Mouse (Mus musculus): ENCODE data around the gene Gm42715. TPM values are rescaled to one million over a fixed set of nuclear protein-coding genes. Genes with fewer than 3 reads are reported as not detected.
A peak's percentile ranks its signal among the peaks of the same experiment; 100 is the strongest.
"Not testable (repeated sequence)": the region's sequence is repeated elsewhere in the genome, so short reads cannot be mapped to it uniquely, and the experiment has no call there.

Gm42715 gene
- polyA plus RNA-seq, 1 experiment = 25.1 TPM

DNA sequence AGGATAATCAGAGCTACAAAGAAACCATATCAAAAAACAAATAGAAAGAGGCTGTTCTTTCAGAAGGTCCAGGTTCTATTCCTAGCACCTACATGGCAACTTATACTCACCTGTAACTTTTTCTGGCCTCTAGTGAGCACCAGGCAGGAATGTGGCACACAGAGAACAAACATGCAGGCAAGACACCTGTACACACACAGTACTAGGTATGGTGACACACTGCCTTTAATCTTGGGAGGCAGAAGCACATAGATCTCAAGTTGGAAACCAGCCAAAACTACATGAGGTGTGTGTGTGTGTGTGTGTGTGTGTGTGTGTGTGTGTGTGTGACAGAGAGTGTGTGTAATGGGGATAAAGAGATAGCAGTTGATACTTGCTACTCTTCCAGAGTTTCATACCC, 24.7 kb upstream of the Gm42715 start:
- no peaks in the 10 kb centered on the region for H3K27me3 ChIP-seq (replicated peaks)
- TF ChIP-seq GATA1 (IDR thresholded peaks at IDR 0.05; ENCODE audit: borderline replicate concordance, low read length) = no peak
- no peak for TF ChIP-seq FLI1 (IDR thresholded peaks at IDR 0.05; ENCODE audit: low read length)
- H3K9me3 ChIP-seq = no peaks in the 10 kb centered on the region
- peaks cover 15% of the 10 kb centered on the region for H3K4me1 ChIP-seq
- peaks cover 76% of the 10 kb centered on the region for H3K36me3 ChIP-seq (replicated peaks; ENCODE audit: low read length)
- no peak overlapping the region for H3K4me3 ChIP-seq (replicated peaks)

DNA sequence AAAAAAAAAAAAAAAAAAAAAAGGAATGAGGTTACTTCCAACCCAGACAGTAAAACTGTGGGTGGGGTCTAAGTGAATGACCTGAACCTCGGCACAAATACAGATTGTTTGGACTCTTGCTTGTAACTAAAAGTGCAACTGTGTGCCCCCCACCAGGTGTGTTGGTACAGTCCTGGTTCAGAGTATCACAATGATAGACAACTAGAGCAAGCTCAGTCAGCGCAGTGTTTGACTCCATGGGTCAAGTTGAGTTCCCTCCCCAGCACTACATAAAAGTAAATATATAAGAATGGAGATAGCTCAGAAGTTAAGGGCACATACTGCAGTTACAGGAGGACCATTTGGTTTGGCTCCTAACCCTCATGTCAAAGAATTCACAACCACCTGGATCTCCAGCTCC, 22.0 kb upstream of the Gm42715 start:
- Histone ChIP-seq H3K27me3 (replicated peaks) (no peaks in the 10 kb centered on the region), H3K36me3 (replicated peaks; ENCODE audit: low read length) (peaks cover 68% of the 10 kb centered on the region), H3K9me3 (no peaks in the 10 kb centered on the region), H3K4me3 (replicated peaks) (no peak overlapping the region), H3K4me1 (peaks cover 8% of the 10 kb centered on the region)
- no peak for TF ChIP-seq FLI1 (IDR thresholded peaks at IDR 0.05; ENCODE audit: low read length)
- no peak for TF ChIP-seq GATA1 (IDR thresholded peaks at IDR 0.05; ENCODE audit: borderline replicate concordance, low read length)

DNA sequence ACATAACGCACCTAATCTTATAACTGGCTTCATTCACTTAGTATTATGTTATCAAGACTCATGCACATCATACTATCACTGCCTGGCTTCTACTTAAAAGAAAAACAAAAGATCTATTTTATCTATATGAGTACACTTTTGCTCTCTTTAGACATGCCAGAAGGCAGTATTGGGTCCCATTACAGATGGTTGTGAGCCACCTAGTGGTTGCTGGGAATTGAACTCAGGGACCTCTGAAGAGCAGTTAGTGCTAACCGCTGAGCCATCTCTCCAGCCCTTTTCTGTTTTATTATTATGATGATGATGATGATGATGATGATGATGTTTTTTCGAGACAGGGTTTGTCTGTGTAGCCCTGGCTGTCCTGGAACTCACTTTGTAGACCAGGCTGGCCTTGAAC, 21.0 kb upstream of the Gm42715 start:
- Histone ChIP-seq H3K27me3 (replicated peaks) (no peaks in the 10 kb centered on the region), H3K9me3 (no peaks in the 10 kb centered on the region), H3K4me3 (replicated peaks) (no peak overlapping the region), H3K36me3 (replicated peaks; ENCODE audit: low read length) (peaks cover 68% of the 10 kb centered on the region), H3K4me1 (peaks cover 8% of the 10 kb centered on the region)
- no peak for TF ChIP-seq GATA1 (IDR thresholded peaks at IDR 0.05; ENCODE audit: borderline replicate concordance, low read length)
- TF ChIP-seq FLI1 (IDR thresholded peaks at IDR 0.05; ENCODE audit: low read length) = no peak

DNA sequence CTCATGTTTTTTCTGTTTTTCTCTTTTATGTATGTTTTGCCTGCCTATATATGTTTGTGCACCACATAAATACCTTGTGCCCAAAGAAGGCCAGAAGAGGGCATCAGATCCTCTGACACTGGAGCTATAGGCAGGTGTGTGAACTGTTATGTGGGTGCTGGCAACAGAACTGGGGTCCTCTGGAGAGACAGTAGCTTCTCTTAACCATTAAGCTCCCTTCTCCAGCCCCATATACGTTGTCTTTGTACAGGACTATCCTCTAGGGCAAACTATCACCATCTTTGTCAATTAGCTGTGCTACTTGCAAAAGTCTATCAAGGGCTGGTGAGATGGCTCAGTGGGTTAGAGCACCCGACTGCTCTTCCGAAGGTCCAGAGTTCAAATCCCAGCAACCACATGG, 11.1 kb upstream of the Gm42715 start:
- TF ChIP-seq FLI1 (IDR thresholded peaks at IDR 0.05; ENCODE audit: low read length) (no peak), GATA1 (IDR thresholded peaks at IDR 0.05; ENCODE audit: borderline replicate concordance, low read length) (no peak)
- Histone ChIP-seq H3K4me1 (peaks cover 16% of the 10 kb centered on the region), H3K27me3 (replicated peaks) (no peaks in the 10 kb centered on the region), H3K9me3 (no peaks in the 10 kb centered on the region), H3K4me3 (replicated peaks) (no peak overlapping the region), H3K36me3 (replicated peaks; ENCODE audit: low read length) (peaks cover 7% of the 10 kb centered on the region)

DNA sequence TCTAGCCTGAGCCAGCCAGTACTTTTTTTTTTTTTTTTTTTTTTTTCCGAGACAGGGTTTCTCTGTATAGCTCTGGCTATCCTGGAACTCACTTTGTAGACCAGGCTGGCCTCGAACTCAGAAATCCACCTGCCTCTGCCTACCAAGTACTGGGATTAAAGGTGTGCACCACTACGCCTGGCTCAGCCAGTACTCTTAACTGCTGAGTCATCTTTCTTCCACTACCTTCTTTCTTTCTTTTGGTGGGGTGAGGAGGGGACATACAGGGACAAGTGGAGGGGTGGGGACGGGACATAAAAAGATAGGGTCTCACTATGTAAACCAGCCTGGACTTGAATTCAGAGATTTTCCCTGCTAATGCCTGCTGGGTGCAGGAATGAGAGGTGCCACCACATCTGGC, 9.6 kb upstream of the Gm42715 start:
- H3K36me3 ChIP-seq (replicated peaks; ENCODE audit: low read length) = peaks cover 13% of the 10 kb centered on the region
- not testable (repeated sequence) for H3K27me3 ChIP-seq (replicated peaks); H3K4me3 ChIP-seq (replicated peaks); H3K9me3 ChIP-seq
- H3K4me1 ChIP-seq = peaks cover 25% of the 10 kb centered on the region

DNA sequence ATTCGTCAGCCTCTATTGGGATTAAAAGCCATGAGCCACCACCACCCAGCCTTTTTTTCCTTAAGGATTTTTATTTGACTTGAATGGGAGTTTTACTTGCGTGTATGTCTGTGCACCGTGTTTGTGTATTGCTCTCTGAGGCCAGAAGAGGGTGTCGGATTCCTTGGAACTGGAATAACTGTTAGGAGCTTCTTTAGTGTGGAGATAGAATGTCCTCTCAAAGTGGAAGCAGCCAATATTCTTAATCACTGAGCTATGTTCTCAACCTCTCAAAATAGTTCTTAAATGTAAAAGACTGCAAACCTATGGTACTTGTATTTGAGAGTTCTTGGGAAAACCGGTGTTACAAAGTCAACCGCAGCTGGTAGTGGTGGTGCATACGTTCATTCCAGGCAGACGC, 8.1 kb upstream of the Gm42715 start:
- Histone ChIP-seq H3K4me1 (peaks cover 26% of the 10 kb centered on the region), H3K36me3 (replicated peaks; ENCODE audit: low read length) (peaks cover 27% of the 10 kb centered on the region), H3K9me3 (no peaks in the 10 kb centered on the region), H3K27me3 (replicated peaks) (no peaks in the 10 kb centered on the region), H3K4me3 (replicated peaks) (peak overlapping the region; percentile 98)
- TF ChIP-seq FLI1 (IDR thresholded peaks at IDR 0.05; ENCODE audit: low read length) (no peak), GATA1 (IDR thresholded peaks at IDR 0.05; ENCODE audit: borderline replicate concordance, low read length) (no peak)

DNA sequence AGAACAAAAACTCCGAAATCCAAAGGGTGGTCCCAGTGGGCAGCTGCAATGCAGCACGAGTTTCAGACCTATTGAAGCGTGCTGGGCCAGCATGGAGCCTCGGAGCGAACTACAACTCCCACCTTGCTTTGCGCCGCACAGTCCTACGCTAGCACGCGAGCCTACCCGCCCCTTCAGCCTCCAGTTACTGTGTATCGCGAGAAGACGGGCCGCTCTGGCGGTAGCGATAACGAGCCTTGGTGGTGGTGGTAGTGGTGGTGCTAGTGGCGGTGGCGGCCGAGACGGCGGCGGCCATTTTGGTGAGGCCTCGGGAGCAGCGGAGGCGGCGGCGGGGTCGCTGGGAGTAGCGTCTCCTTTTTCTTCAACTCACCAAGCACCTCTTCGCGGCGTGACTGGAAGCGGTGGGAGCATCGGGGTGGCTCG, 7.6 kb upstream of the Gm42715 start, which contains the start of gene Srcap:
Gene Srcap, plus strand, starts transcription at position 176 of the 423 bp plus-strand sequence.
- Histone ChIP-seq H3K27me3 (replicated peaks) (no peaks in the 10 kb centered on the region), H3K4me3 (replicated peaks) (peak within 1 kb of the TSS; percentile 98), H3K4me1 (peaks cover 26% of the 10 kb centered on the region), H3K9me3 (no peaks in the 10 kb centered on the region), H3K36me3 (replicated peaks; ENCODE audit: low read length) (peaks cover 33% of the 10 kb centered on the region)
- TF ChIP-seq FLI1 (IDR thresholded peaks at IDR 0.05; ENCODE audit: low read length) (no peak), GATA1 (IDR thresholded peaks at IDR 0.05; ENCODE audit: borderline replicate concordance, low read length) (peak; percentile 91; the same call in 1 of the 3 replicates)

DNA sequence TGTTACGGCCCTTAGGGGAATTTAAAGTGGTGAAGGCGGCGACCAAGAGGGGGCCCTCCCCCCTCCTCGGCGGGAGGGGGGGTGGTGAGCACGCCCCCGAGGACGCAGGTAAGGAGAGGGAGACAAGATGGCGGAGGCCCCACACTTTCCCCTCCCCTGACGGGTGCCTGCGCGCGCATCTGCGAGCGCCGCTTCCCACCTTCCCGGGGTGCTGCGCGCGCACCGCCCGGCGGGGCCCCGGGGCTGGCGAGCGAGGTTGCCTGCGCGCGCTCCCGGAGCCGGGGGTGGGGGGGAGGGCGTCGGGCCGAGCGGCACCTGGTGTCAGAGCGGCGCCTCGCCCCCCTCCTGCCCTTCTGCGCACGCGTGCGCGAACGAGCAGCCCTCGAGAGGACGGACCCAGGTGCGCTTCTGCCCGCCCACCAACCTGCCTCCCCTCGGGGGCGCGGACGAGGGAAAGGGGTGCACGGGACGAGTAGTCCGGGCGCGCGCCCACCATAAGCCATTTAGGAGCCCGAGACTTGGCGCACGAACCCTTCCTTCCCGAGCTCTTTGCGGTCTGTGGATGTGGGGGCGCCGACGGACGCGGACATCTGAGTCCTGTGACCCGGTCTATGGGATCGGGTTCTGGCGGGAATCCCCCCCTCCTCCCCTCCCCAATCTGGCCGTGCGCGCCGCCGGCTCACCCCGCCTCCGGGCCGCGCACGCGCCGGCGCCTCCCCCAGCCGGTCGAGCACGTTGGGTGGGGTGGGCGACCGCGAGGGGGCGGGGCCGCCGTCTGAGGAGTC, 7.0 kb upstream of the Gm42715 start:
- Histone ChIP-seq H3K9me3 (no peaks in the 10 kb centered on the region), H3K4me1 (peaks cover 26% of the 10 kb centered on the region), H3K27me3 (replicated peaks) (no peaks in the 10 kb centered on the region), H3K36me3 (replicated peaks; ENCODE audit: low read length) (peaks cover 39% of the 10 kb centered on the region), H3K4me3 (replicated peaks) (peak overlapping the region; percentile 98)
- TF ChIP-seq FLI1 (IDR thresholded peaks at IDR 0.05; ENCODE audit: low read length) = no peak
- TF ChIP-seq GATA1 (IDR thresholded peaks at IDR 0.05; ENCODE audit: borderline replicate concordance, low read length) = no peak

DNA sequence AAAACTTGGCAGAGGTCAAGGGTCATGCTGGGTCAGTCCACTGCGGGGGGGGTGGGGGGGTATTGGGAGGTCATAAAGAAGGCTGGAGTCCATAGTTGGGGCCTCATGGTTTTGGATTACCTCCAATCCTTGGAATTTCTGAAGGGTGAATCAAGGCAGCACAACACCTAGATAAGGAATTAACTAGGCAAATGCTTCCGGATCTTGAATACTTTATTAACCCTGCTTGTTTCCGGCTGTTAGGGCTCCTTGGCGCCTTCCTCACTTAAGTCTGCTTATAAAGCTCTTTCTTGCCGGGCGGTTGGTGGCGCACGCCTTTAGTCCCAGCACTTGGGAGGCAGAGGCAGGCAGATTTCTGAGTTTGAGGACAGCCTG, 6.4 kb upstream of the Gm42715 start:
- peaks cover 26% of the 10 kb centered on the region for H3K4me1 ChIP-seq
- no peaks in the 10 kb centered on the region for H3K9me3 ChIP-seq
- peak overlapping the region; percentile 98 for H3K4me3 ChIP-seq (replicated peaks)
- H3K27me3 ChIP-seq (replicated peaks) = no peaks in the 10 kb centered on the region
- peaks cover 44% of the 10 kb centered on the region for H3K36me3 ChIP-seq (replicated peaks; ENCODE audit: low read length)
- TF ChIP-seq GATA1 (IDR thresholded peaks at IDR 0.05; ENCODE audit: borderline replicate concordance, low read length) (no peak), FLI1 (IDR thresholded peaks at IDR 0.05; ENCODE audit: low read length) (no peak)

DNA sequence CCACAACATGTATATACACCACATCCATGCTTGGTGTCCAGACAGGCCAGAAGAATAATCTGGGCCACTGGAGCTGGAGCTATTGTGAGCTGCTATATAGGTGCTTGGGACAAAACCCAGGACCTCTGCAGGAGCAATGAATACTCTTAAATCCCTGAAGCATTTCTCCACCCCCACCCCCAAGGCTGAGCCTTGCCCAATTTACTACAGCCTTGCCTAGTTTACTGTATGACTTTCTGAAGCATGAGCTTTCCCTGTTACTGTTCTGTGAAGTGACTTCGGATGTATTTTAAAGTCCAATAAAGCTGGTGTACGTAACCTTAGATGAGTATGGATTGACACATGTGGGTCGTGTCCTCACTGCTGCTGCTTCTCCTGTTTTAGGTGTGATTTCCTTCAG, 5.6 kb upstream of the Gm42715 start:
- Histone ChIP-seq H3K9me3 (no peaks in the 10 kb centered on the region), H3K4me3 (replicated peaks) (peak overlapping the region; percentile 70), H3K36me3 (replicated peaks; ENCODE audit: low read length) (peaks cover 52% of the 10 kb centered on the region), H3K4me1 (peaks cover 26% of the 10 kb centered on the region), H3K27me3 (replicated peaks) (no peaks in the 10 kb centered on the region)
- TF ChIP-seq FLI1 (IDR thresholded peaks at IDR 0.05; ENCODE audit: low read length) (no peak), GATA1 (IDR thresholded peaks at IDR 0.05; ENCODE audit: borderline replicate concordance, low read length) (no peak)
